Mouse (Mus musculus): ENCODE measurements around the gene Zfp709.
"Not testable (repeated sequence)": the region's sequence is repeated elsewhere in the genome, so short reads cannot be mapped to it uniquely, and the experiment has no call there.

The Zfp709 gene

GRCm38 (mm10) chr8:71881618-71882274 is at the start of gene Zfp709:
TSS of gene Zfp709 (plus strand) at chr8:71882019.
- ATAC-seq (ENCODE audit: low TSS enrichment), result peak; percentile 99

DNA sequence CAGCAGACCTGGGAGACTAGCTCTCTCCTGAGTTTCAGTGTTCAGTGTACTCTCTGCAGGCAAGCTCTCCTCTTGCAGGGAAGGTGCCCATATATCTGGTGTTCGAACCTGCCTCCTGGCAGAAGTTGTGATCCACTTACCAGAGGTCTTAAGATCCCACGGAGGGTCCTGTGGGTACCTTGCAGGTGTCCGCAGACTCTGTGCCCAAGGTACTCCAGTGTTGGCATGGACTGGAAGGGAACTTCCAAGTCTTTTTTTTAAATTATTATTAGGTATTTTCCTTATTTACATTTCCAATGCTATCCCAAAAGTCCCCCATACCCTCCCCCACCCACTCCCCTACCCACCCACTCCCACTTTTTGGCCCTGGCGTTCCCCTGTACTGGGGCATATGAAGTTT is 43.6 kb upstream of the Zfp709 start:
- ATAC-seq (ENCODE audit: low TSS enrichment), result not testable (repeated sequence)

DNA sequence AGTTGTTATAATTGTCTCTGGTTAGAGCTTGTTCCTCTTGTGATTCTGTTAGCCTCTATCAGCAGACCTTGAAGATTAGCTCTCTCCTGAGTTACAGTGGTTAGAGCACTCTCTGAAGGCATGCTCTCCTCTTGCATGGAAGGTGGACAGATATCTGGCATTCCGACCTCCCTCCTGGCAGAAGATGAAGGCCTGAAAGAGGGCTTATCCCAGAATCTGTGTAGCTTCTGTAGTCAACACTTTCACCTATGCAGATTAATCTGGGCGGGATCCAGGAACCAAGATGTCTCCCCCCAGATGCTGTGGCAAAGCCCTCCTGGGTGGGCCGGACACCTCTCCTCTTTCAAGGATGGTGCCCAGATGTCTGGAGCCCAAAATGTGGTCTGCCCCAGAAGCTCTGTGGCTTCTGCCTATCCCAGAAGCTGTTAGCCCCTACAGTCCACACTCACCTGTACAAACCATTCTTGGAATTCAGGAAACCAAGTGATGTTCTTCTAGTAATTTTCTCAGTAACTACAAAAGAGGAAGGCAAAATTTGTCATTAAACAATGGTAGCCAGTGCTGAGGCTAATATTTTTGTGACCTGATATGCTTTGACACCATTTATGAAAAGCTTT is 40.5 kb upstream of the Zfp709 start:
- ATAC-seq (ENCODE audit: low TSS enrichment), result not testable (repeated sequence)

GRCm38 (mm10) chr8:71842476-71842875 is 39.3 kb upstream of the Zfp709 start:
- not testable (repeated sequence) for ATAC-seq (ENCODE audit: low TSS enrichment)

DNA sequence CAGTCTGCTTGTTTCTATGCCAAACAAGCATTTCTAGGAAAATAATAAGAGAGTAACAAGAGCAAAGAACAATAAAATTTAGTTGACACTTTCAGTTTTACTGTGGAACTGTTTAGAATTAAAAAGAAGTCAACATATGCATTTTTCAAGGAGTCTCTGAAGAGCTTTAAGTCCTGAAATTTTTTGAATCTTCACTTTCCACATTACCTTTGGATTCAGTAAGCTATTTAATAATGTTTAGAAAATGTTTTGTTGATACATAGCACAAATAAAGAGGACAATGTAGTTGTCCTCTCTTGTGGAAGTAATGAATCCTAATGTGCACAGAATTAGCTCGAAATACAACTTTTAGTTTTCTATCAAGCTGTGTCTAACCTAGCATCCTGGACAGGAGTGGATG is 37.4 kb upstream of the Zfp709 start:
- not testable (repeated sequence) for ATAC-seq (ENCODE audit: low TSS enrichment)

DNA sequence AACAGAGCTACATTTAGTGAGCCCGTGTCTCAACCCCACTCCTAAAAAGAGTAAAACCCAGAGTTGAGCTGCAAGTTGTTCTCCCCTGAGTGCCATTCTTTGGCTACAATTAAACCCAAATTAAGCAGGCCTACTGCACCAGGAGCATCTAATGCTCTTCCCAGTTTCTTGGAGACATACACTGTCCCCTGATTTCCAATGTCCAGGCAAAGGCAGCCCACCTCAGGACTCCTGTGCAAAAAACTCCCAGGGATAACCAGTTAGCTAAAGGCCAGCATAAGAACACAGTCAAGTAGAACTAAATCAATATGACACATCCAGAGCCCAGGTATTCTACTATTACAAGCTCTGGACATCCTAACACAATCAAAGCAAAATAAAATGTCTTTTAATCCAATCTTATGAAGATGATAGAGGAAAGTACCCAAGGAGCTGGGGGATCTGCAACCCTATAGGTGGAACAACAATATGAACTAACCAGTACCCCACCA is 35.8 kb upstream of the Zfp709 start:
- not testable (repeated sequence) for ATAC-seq (ENCODE audit: low TSS enrichment)

- not testable (repeated sequence) for ATAC-seq (ENCODE audit: low TSS enrichment)
Measured at GRCm38 (mm10) chr8:71846745-71847144, 35.1 kb upstream of the Zfp709 start.

DNA sequence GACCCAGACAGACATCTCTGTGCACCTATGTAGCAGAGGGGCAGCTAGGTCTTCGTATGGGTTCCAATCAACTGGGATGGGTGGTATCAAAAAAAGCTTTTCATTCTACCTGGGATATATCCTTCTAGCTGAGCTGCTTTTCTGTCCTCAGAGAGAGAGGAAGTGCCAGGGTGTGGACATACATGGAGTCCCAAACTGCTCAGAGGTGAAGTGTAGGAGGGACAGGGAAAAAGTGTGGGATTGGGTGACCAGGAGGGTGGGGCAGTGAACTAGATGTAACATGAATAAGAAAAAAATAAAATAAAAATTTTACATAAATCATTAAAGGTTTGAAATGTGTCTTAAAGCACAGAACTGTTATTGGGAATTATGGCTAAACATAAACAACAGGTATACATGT is 30.8 kb upstream of the Zfp709 start:
- not testable (repeated sequence) for ATAC-seq (ENCODE audit: low TSS enrichment)

DNA sequence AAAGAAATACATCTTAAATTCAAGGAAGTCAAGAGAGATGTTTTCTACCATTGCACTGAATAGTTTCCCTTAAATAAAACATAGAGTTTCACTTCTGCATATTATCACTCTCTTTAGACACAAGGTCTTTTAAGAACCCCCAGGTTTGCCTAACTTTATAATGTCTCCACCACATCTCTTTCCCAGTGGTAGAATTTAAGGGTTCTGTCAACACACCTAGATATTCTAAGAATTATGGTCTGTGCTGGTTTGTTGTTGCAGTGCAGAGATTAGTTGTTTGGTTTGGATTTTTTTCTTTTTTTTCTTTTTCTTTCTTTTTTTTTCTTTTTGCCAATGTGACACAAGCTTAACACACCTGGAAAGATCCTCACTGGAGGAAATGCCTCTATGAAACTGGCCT is 28.5 kb upstream of the Zfp709 start:
- not testable (repeated sequence) for ATAC-seq (ENCODE audit: low TSS enrichment)

DNA sequence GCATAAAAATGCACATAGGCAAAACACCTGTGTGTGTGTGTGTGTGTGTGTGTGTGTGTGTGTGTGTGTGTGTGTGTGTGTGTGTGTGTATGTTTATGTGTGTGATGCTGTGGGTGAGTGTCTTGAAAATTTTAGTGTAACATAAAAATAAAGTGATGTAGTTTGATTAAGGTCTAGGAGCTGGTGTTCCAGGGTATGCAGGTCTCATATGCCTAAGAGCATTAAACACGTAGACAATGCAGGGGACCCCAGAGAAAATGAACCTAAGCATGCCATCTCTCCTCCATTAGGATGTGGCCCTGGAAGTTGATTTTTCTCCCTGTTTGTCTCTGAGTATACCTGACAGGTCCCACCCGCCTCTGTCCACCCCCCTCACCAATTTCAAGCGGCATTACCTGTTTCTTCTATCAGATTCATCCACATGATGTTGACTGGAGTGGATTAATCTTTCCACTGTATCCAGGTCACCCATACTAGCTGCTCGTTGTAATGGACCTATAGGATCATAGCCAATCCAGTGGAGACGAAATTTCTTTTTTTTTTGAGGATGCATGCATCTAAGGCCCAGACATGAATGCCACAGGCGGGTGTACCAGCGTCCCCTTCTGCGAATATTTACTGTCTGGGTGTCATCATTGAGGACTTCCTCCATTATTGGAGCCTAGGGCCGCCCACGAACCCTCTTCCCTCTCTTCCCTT is 25.0 kb upstream of the Zfp709 start:
- ATAC-seq (ENCODE audit: low TSS enrichment), result not testable (repeated sequence)

GRCm38 (mm10) chr8:71857364-71857763 is 24.5 kb upstream of the Zfp709 start:
- not testable (repeated sequence) for ATAC-seq (ENCODE audit: low TSS enrichment)

GRCm38 (mm10) chr8:71861551-71861950 is 20.3 kb upstream of the Zfp709 start:
- ATAC-seq (ENCODE audit: low TSS enrichment), result not testable (repeated sequence)

DNA sequence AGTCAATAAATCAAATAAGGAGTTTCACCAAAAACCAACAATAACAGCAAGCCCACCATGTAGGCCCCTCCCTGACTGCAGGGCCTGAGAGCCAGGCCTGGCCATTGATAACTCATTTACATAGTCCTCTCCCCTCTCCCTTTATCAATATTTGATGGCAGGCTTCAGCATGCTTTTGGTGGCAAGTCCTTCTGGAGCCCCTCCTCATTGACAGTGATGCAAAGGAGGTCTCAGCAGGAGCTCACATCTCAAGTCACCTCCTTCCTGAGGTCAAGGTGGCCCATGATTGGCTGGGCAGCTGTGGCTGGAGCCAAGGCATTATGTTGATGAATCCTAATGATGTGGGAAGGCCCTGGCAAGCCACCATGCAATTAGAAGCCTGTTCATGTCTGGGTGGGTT is 19.8 kb upstream of the Zfp709 start:
- ATAC-seq (ENCODE audit: low TSS enrichment), result not testable (repeated sequence)

DNA sequence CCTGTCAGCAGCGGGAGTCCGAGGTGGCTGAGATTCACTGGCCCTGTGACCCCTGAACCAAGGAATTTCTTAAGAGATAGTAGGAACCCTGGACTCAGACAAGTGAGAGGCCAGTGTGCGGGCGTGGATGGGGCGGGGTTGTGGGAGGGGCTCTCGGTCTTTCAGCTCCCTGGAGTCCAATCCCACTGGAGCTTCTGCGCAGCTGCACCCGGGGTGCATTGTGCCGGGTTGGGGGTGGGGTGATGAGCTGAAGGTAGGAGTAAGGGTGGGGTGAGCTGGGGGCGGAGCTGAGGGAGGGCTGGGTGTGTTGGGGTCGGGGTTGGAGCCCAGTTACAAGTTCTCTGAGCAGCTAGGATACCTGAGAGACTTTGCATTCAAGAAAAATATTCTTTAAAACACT is 18.8 kb downstream of the Zfp709 start:
- not testable (repeated sequence) for ATAC-seq (ENCODE audit: low TSS enrichment)

DNA sequence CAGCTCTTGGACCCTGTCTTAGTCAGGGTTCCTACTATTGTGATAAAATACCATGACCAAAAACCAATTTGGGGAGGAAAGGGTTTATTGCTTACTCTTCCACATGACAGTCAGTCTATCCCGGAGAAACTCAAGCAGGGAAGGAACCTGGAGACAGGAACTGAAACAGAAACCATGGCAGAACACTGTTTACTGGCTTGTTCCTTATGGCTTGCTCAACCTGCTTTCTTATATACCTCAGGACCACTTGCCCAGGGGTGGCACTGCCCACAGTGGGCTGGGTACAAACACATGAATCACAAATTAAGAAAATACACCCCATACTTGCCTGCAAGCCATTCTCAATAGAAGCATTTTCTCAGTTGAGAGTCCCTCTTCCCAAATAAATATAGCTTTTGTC is 21.3 kb downstream of the Zfp709 start:
- ATAC-seq (ENCODE audit: low TSS enrichment), result not testable (repeated sequence)

GRCm38 (mm10) chr8:71906809-71907208 is 25.0 kb downstream of the Zfp709 start:
- no peak for ATAC-seq (ENCODE audit: low TSS enrichment)

GRCm38 (mm10) chr8:71907798-71908257 is 26.0 kb downstream of the Zfp709 start:
- ATAC-seq (ENCODE audit: low TSS enrichment), result no peak

DNA sequence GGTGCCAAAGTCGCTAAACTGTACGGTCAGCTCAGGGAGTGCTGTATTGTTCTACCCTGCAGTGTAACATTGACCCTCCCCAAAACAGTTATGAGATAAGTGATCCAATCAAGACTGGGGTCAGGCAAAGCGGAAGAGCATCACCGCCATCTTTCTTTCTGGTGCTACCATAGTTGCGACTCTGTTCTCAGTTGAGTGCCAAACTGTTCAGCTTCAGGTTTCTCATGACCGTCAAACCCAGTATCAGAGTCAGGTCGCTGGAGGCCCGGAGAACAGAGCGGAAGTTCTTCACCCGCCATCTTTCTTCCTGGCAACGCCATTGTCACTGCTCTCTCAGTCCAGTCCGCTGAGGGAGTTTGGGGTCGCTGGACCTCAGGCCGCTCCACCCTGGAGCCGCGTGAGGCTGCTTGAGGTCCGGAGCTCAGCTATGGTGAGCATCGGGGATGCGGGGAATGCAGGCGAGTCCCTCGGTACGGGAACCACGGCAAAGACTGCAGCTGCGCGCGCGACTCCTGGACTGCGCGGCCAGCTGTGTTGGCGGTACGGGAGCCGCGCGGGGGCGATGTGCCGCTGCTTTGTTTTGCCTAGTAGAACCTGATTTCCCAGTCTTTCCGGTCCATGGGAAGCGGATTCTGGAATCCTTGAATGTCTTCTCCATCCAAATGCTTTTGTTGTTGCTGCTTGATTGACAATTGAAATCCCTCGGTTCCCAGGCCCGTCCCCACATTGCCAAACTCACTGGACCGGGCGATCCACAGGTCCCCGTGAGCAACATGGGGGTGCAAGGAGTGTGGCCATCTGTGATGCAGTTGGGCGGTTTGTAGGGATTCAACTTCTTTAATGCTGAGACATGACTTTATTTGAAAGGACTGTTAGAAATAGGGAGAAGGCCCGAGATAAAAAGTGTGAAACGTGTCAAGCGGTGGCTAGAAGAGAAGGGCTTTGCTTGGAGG is 26.8 kb downstream of the Zfp709 start, which contains the start of the genes Zfp882 and Zfp617:
Zfp882 (plus strand) TSS at position 300 of the 953 bp plus-strand sequence.
Zfp617 (plus strand) TSS at position 327 of the 953 bp plus-strand sequence.
- peak; percentile 98 for ATAC-seq (ENCODE audit: low TSS enrichment)

DNA sequence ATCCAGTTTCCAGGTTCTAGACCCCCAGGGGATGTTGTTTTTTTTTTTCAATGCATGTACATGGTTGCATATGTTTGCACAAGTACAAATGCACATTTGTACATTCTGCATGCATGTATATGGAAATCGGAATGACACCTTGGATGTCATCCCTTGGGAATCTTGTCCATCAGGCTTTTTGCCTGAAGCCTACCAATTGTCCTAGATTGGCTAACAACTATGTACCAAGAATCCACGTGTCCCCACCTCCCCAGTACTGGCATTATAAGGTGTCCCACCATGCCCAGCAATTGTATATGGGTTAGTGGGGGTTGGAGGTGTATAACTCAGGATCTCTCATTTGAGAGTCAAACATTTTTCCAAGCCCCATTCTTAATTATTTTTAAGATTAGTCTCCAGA is 30.5 kb downstream of the Zfp709 start:
- ATAC-seq (ENCODE audit: low TSS enrichment), result no peak

GRCm38 (mm10) chr8:71922567-71923401 is 41.0 kb downstream of the Zfp709 start:
- peak; percentile 100 for ATAC-seq (ENCODE audit: low TSS enrichment)
